Mouse (Mus musculus): ENCODE measurements around the gene Ahcyl2. TPM values are rescaled to one million over a fixed set of nuclear protein-coding genes. Genes with fewer than 3 reads are reported as not detected.

The Ahcyl2 gene
- polyA plus RNA-seq, 1 experiment = 0.34 TPM

DNA sequence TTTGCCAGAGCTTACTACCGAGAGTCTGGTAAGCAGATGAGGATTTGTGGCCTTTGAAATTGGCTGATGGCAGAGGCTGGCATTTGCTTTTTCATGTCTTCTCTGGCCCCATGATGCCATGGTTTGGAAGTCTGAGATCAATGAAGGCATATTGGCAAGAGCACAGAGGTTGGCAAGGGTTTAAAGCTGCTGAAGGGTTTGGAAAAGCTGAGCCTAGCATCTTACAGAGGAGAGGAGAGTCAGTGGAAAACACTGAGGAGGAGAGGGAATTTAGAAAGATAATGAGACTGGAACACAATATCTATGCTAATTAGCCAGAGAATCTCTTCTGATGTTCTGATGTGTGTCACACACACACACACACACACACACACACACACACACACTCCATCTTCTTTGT is 176.7 kb downstream of the Ahcyl2 start:
- H3K27me3 ChIP-seq (ENCODE audit: control insufficient read depth) = no peaks in the 10 kb centered on the region
- H3K4me3 ChIP-seq (replicated peaks) = no peak overlapping the region

GRCm38 (mm10) chr6:29946568-29946967 is 178.8 kb downstream of the Ahcyl2 start:
- Histone ChIP-seq H3K4me3 (replicated peaks) (no peak overlapping the region), H3K27me3 (ENCODE audit: control insufficient read depth) (no peaks in the 10 kb centered on the region), H3K36me3 (ENCODE audit: control insufficient read depth) (no peaks in the 10 kb centered on the region), H3K9me3 (ENCODE audit: control insufficient read depth, low read length) (no peaks in the 10 kb centered on the region), H3K4me1 (ENCODE audit: control insufficient read depth) (no peaks in the 10 kb centered on the region)
- no peak for TF ChIP-seq TAL1 (IDR thresholded peaks at IDR 0.05; ENCODE audit: low read length)
- TF ChIP-seq GATA1 (IDR thresholded peaks at IDR 0.05; ENCODE audit: low read length) = no peak

More for the DNA sequence above, 176.7 kb downstream of the Ahcyl2 start:
- Histone ChIP-seq H3K36me3 (ENCODE audit: control insufficient read depth) (no peaks in the 10 kb centered on the region), H3K9me3 (ENCODE audit: control insufficient read depth, low read length) (no peaks in the 10 kb centered on the region), H3K4me1 (ENCODE audit: control insufficient read depth) (no peaks in the 10 kb centered on the region)
- TF ChIP-seq TAL1 (IDR thresholded peaks at IDR 0.05; ENCODE audit: low read length) (no peak), GATA1 (IDR thresholded peaks at IDR 0.05; ENCODE audit: low read length) (no peak)

- Histone ChIP-seq H3K9me3 (ENCODE audit: control insufficient read depth, low read length) (no peaks in the 10 kb centered on the region), H3K4me1 (ENCODE audit: control insufficient read depth) (no peaks in the 10 kb centered on the region), H3K4me3 (replicated peaks) (no peak overlapping the region), H3K27me3 (ENCODE audit: control insufficient read depth) (no peaks in the 10 kb centered on the region), H3K36me3 (ENCODE audit: control insufficient read depth) (no peaks in the 10 kb centered on the region)
- TF ChIP-seq GATA1 (IDR thresholded peaks at IDR 0.05; ENCODE audit: low read length) = no peak
- TF ChIP-seq TAL1 (IDR thresholded peaks at IDR 0.05; ENCODE audit: low read length) = no peak
These were observed 180.0 kb downstream of the Ahcyl2 start for GRCm38 (mm10) chr6:29947823-29948222.

DNA sequence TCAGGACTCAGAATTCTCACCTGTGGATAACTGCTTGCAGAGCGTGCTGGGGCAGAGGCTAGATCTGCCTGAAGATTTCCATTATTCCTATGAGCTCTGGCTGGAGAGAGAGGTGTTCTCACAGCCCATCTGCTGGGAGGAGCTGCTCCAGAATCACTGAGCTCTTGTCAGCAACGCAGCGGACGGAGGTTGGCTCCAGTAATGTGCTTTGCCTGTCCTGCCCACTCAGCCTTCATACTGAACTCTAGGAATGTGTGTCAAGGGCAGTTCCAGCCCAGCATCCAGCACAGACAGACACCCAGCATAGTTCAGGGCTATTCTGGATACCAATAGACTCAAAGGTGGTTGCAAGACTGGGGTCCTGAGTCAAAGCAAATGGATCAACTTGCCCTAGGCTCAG is 188.9 kb downstream of the Ahcyl2 start:
- Histone ChIP-seq H3K4me3 (replicated peaks) (no peak overlapping the region), H3K9me3 (ENCODE audit: control insufficient read depth, low read length) (no peaks in the 10 kb centered on the region), H3K36me3 (ENCODE audit: control insufficient read depth) (no peaks in the 10 kb centered on the region), H3K27me3 (ENCODE audit: control insufficient read depth) (no peaks in the 10 kb centered on the region), H3K4me1 (ENCODE audit: control insufficient read depth) (no peaks in the 10 kb centered on the region)
- no peak for TF ChIP-seq TAL1 (IDR thresholded peaks at IDR 0.05; ENCODE audit: low read length)
- TF ChIP-seq GATA1 (IDR thresholded peaks at IDR 0.05; ENCODE audit: low read length) = no peak

- no peaks in the 10 kb centered on the region for H3K36me3 ChIP-seq (ENCODE audit: control insufficient read depth)
- no peaks in the 10 kb centered on the region for H3K9me3 ChIP-seq (ENCODE audit: control insufficient read depth, low read length)
- no peak overlapping the region for H3K4me3 ChIP-seq (replicated peaks)
- TF ChIP-seq TAL1 (IDR thresholded peaks at IDR 0.05; ENCODE audit: low read length) (no peak), GATA1 (IDR thresholded peaks at IDR 0.05; ENCODE audit: low read length) (no peak)
- H3K4me1 ChIP-seq (ENCODE audit: control insufficient read depth) = no peaks in the 10 kb centered on the region
- H3K27me3 ChIP-seq (ENCODE audit: control insufficient read depth) = no peaks in the 10 kb centered on the region
These were observed 190.9 kb downstream of the Ahcyl2 start for GRCm38 (mm10) chr6:29958669-29959068.

DNA sequence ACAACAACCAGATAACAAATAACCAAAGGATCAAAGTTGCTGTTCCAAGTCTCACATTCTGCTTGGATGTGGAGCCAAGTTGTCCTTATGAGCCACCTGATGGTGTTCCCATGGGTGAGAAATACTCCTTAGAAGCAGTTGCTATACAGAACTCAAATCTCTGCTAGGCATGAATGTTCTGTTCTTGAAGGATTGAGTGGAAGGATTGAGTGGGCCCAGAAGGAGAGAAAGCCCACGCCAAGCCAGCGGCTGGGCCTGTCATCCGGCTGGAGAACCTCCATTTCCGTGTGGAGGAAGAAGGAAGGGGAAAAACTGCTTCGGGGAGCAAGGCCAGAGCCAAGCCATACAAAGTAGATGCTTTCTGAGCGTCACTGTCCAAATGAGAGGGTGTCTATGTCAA is 193.3 kb downstream of the Ahcyl2 start:
- no peaks in the 10 kb centered on the region for H3K9me3 ChIP-seq (ENCODE audit: control insufficient read depth, low read length)
- no peaks in the 10 kb centered on the region for H3K36me3 ChIP-seq (ENCODE audit: control insufficient read depth)
- H3K27me3 ChIP-seq (ENCODE audit: control insufficient read depth) = no peaks in the 10 kb centered on the region
- no peaks in the 10 kb centered on the region for H3K4me1 ChIP-seq (ENCODE audit: control insufficient read depth)
- no peak overlapping the region for H3K4me3 ChIP-seq (replicated peaks)
- TF ChIP-seq GATA1 (IDR thresholded peaks at IDR 0.05; ENCODE audit: low read length) (no peak), TAL1 (IDR thresholded peaks at IDR 0.05; ENCODE audit: low read length) (no peak)

Other genes with a start within 250 kb of the Ahcyl2 start
- 0.16 and 0.44 TPM in 2 replicates for gene Irf5, start 241.4 kb upstream of the Ahcyl2 start, polyA plus RNA-seq (2012)
- 0.66 and 1.1 TPM in 2 replicates for gene Tnpo3, start 158.1 kb upstream of the Ahcyl2 start, polyA plus RNA-seq (2012)
- 91.5 and 99.6 TPM in 2 replicates for gene Tspan33, start 73.8 kb upstream of the Ahcyl2 start, polyA plus RNA-seq (2012)
- 0.30 and 0.42 TPM in 2 replicates for gene Smo, start 32.5 kb upstream of the Ahcyl2 start, polyA plus RNA-seq (2012)
- 0.02 TPM in 2 replicates for gene Strip2, start 149.0 kb downstream of the Ahcyl2 start, polyA plus RNA-seq (2012)

All from erythroblast, embryonic 14.5 days (primary cell).